Comparison of ENCODE assay signal across 8 mouse cellular contexts in the genomic region with DNA sequence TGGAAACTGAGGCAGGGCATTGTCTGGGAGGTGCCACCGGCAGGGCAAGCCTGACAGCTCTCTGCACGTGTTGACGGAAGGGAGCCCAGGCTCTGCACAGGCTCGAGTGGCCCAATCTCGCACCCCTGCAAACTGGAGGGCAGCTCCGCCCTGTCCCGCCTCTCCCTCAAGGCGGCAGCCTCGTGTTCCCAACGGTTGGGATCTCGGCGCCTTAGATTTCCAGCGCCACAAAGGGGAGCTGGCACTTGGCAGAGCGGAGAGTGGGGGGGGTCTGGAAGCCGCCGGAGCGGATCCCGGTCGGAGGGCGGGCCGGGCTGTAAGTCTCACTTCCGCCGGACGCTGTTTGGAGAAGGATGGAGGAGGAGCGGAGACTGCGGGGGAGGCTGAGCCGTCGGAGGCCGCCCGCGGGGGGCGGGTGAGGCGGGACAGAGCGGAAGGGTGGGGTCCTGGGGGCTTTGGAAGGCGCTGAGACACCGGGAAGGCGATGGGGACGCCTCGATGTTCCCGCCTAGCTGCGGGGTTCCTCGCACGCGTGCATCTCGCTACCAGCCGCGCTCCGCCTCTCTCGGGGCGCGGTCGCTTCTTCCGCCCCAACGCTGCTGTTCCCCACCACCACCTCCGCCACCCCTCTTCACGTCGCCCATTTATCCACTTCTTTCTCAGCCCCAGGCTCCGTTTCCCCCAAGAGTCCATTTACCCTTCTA. TPM values are rescaled to one million over a fixed set of nuclear protein-coding genes. Genes with fewer than 3 reads are reported as not detected.
DNase-seq lines count a peak whose midpoint lies in the region; ATAC-seq and TF ChIP-seq lines count a peak whose summit lies in the region.

A gene (plus strand): TSS at position 155 of the 704 bp plus-strand sequence.

- peaks cover 5 to 10% of the 10 kb centered on the region in 2 experiments; a peak in 2 of 4 replicates for H3K4me1 ChIP-seq in ES-E14 (ENCODE audit: control insufficient read depth in 2 of 2, insufficient read depth in 2 of 2, low read length in 2 of 2, poor library complexity in 1 of 2)
- peaks cover 55% of the 10 kb centered on the region for H3K4me1 ChIP-seq in forebrain, embryonic 15.5 days
- peaks cover 27% of the 10 kb centered on the region for H3K4me1 ChIP-seq in neural tube, embryonic 14.5 days (ENCODE audit: control insufficient read depth, insufficient read depth, low read length)

- H3K4me3 ChIP-seq in ES-E14 (ENCODE audit: insufficient read depth in 1 of 2, low read depth in 1 of 2, low read length in 2 of 2, poor library complexity in 1 of 2, severe bottlenecking in 1 of 2): peak within 1 kb of the TSS; percentile 81 to 94
- H3K4me3 ChIP-seq in forebrain, embryonic 15.5 days: peak within 1 kb of the TSS; percentile 67
- peak within 1 kb of the TSS; percentile 63 for H3K4me3 ChIP-seq in neural tube, embryonic 14.5 days (ENCODE audit: low read depth, low read length)

- H3K9me3 ChIP-seq in ES-E14 (ENCODE audit: control insufficient read depth, insufficient read depth, low read depth, low read length): no peaks in the 10 kb centered on the region
- no peaks in the 10 kb centered on the region for H3K9me3 ChIP-seq in forebrain, embryonic 15.5 days
- H3K9me3 ChIP-seq in neural tube, embryonic 14.5 days (ENCODE audit: control insufficient read depth, low read length): no peaks in the 10 kb centered on the region

- no peaks in the 10 kb centered on the region for H3K27me3 ChIP-seq in forebrain, embryonic 15.5 days
- H3K27me3 ChIP-seq in neural tube, embryonic 14.5 days (ENCODE audit: control insufficient read depth, insufficient read depth, low read length): no peaks in the 10 kb centered on the region

- DNase-seq in ES-E14 (ENCODE audit: low read depth, low spot score): peak; percentile 72
- peak; percentile 91 for DNase-seq in cerebellum, adult 11-12 months
- peak; percentile 90 to 91 for DNase-seq in heart, postnatal 14 days
- DNase-seq in layer of hippocampus, adult 11-12 months (ENCODE audit: low spot score): peak; percentile 81
- peak; percentile 90 to 93 for DNase-seq in lung, adult 18-20 months
- DNase-seq in testis, postnatal 14 days (ENCODE audit: low spot score): peak; percentile 85

- peak; percentile 88 for ATAC-seq in forebrain, embryonic 15.5 days (replicated peaks)
- ATAC-seq in neural tube, embryonic 14.5 days (ENCODE audit: low read depth): peak; percentile 89

- peaks cover 4% of the 10 kb centered on the region; the same call in 1 of the 2 replicates for H3K36me3 ChIP-seq in ES-E14 (ENCODE audit: control insufficient read depth, insufficient read depth, low read length, poor library complexity, severe bottlenecking)
- no peaks in the 10 kb centered on the region for H3K36me3 ChIP-seq in forebrain, embryonic 15.5 days
- peaks cover 9% of the 10 kb centered on the region; the same call in 1 of the 2 replicates for H3K36me3 ChIP-seq in neural tube, embryonic 14.5 days (ENCODE audit: control insufficient read depth, insufficient read depth, low read length)

- H3K27ac ChIP-seq in ES-E14 (ENCODE audit: insufficient read depth, low read depth, low read length, poor library complexity, severe bottlenecking): peak within 1 kb of the TSS; percentile 95
- H3K27ac ChIP-seq in forebrain, embryonic 15.5 days (replicated peaks): peak within 1 kb of the TSS; percentile 99
- peak within 1 kb of the TSS; percentile 92 for H3K27ac ChIP-seq in neural tube, embryonic 14.5 days (ENCODE audit: low read depth, low read length)

- in situ Hi-C loops in ES-E14 (cut with MboI; ENCODE audit: low sequenced_read_pairs in 2 of 2, unreplicated experiment in 2 of 2): loop anchor here (5.0 to 25.0 kb wide), 2 partner anchors 157 to 362 kb away; a partner anchor contains a TSS

- intact Hi-C loops in heart, postnatal 14 days (cut with DNase I): loop anchor here (1.0 to 5.0 kb wide), 6 partner anchors 15 to 154 kb away; no protein-coding TSS in a partner anchor

- H3K4me2 ChIP-seq in forebrain, embryonic 15.5 days (replicated peaks): peak within 1 kb of the TSS; percentile 83
- peak within 1 kb of the TSS; percentile 93 for H3K4me2 ChIP-seq in neural tube, embryonic 14.5 days (ENCODE audit: low read depth, low read length)

- under 1% methylated on average over 58 of the region's 58 CpGs for WGBS in forebrain, embryonic 15.5 days
- under 1% methylated on average over 52 of the region's 58 CpGs for WGBS in neural tube, embryonic 14.5 days

- peak within 1 kb of the TSS; percentile 95 for H3K9ac ChIP-seq in ES-E14 (ENCODE audit: insufficient read depth, low read depth, low read length, poor library complexity, severe bottlenecking)
- peak within 1 kb of the TSS; percentile 84 for H3K9ac ChIP-seq in forebrain, embryonic 15.5 days (replicated peaks)
- H3K9ac ChIP-seq in neural tube, embryonic 14.5 days (replicated peaks; ENCODE audit: low read depth, low read length): peak within 1 kb of the TSS; percentile 76

TF ChIP-seq in ES-E14, 5 proteins besides CTCF, POLR2A, EP300 and RAD21:
- TF ChIP-seq ZC3H11A (IDR thresholded peaks at IDR 0.05; ENCODE audit: borderline replicate concordance, low read depth, low read length) (no peak), CHD2 (IDR thresholded peaks at IDR 0.05; ENCODE audit: low read depth, low read length) (no peak)
TF ChIP-seq in ES-E14: peak in this region for 0.

RNA-seq across cellular contexts. Expression of the gene that starts here (rescaled TPM):
- 16.4 and 17.8 TPM in 2 replicates for total RNA-seq in ES-E14 (2012; rRNA removed)
- 88.2 and 89.3 TPM in 2 replicates for polyA plus RNA-seq in forebrain, embryonic 15.5 days (2015; fragmentation: Nextera tagmentation; extraction: Ambion mirVana)
- 10 to 100 TPM; 19.0 to 19.6 TPM for total RNA-seq in heart, postnatal 14 days (2021)
- 70.8 and 71.5 TPM in 2 replicates for polyA plus RNA-seq in neural tube, embryonic 14.5 days (2014; fragmentation: Nextera tagmentation; extraction: Ambion mirVana)

Comparison
In these comparisons a context has a peak if more than half of its experiments do, and no peak if none do; other contexts are left out.
1. Peak in every context shown above with its lines: DNase-seq, ATAC-seq, H3K4me3 ChIP-seq and H3K27ac ChIP-seq.